Mouse (Mus musculus) adrenal gland, adult (tissue): ENCODE data around the gene Acat2.
A peak's percentile ranks its signal among the peaks of the same experiment; 100 is the strongest.
"Not testable (repeated sequence)": the region's sequence is repeated elsewhere in the genome, so short reads cannot be mapped to it uniquely, and the experiment has no call there.

Experiments used
- DNase-seq, 2 experiments: peaks; one replicate each; pipeline ENCODE4 v3.0.0; 2022 to 2023; ENCODE audit warnings: low spot score in 1 of 2; ENCODE audit not compliant: inconsistent age in 2 of 2

Acat2 gene

DNA sequence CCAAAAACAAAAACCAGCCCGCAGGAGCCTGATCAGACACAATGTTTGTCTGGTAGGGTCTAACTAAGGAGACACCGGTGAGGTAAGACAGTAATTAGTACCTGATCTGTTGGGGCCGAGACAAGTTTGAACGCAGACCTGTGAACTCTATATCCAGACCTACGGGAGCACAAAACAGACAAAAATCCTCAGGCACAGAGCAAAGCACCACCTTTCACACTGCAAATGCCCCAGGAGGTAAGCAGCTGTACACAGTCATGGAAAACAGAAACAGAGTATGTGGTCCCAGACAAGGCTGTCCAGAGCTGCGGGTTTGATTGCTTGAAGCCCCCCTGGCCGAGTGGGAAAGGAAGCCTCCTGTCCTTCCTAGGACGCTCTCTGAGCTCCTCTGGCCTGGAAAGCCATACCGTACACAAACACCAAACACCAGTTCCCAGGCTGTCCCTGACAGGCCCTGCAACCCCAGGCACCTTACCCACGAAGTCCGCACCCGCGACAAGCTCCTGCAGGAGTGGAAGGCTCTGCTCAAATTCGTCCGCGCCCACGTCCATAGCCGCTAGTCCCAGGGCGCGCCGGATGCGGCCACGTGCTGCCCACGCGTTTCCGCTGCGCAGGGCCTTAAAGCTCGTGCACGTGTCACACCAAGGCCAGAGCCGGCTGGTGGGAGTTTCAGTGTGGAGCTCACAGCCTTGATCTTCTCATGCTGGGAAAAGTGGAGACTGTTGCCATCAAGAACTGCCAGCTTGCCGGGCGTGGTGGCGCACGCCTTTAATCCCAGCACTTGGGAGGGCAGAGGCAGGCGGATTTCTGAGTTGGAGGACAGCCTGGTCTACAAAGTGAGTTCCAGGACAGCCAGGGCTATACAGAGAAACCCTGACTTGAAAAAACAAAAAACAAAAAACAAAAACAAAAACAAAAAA lies 50.9 kb downstream of the Acat2 start, which contains the start of gene Pnldc1:
Pnldc1 (minus strand) TSS at position 870 of the 920 bp plus-strand sequence.
- DNase-seq = peak; percentile 26 to 52

- DNase-seq = no peak
Observed at GRCm38 (mm10) chr17:12906436-12906835, 54.1 kb downstream of the Acat2 start.

DNA sequence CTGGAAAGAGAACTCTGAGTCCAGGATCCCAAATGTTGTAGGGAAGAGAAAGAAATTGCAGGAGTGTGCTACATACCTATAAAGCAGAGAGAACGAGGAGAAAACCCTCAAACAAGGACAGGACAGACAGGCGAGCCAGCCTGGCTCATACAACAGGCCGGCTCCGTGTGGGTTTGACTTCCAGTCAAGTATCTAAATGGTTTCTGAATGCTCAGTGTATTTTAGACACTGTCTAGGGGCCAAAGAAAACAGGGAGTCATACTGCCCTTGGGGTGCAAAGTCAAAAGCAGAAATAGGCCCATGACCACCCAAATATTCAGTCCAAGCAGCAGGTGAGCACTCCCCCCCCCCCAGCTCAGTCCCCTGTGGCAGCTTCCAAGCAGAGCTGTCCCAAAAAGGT lies 54.7 kb downstream of the Acat2 start:
- DNase-seq = no peak

DNA sequence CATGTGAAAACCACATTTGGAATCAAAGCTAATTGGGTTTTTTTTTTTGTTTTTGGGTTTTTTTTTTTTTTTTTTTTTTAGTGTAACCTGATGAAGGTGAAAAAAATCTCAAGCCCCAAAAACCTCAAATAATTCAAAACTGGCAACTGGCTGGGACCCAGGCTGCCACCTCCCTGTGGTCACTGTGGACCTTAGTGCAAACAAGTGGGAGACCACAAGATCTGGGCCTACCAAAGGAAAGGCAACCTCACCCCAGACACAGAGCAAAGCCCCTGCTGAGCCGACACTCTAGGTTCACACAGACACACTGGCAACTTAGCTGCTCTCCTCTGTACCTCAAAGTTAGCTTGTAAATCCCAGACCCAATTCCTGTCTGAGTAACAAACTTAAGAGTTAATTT lies 56.2 kb downstream of the Acat2 start:
- no peak for DNase-seq

DNA sequence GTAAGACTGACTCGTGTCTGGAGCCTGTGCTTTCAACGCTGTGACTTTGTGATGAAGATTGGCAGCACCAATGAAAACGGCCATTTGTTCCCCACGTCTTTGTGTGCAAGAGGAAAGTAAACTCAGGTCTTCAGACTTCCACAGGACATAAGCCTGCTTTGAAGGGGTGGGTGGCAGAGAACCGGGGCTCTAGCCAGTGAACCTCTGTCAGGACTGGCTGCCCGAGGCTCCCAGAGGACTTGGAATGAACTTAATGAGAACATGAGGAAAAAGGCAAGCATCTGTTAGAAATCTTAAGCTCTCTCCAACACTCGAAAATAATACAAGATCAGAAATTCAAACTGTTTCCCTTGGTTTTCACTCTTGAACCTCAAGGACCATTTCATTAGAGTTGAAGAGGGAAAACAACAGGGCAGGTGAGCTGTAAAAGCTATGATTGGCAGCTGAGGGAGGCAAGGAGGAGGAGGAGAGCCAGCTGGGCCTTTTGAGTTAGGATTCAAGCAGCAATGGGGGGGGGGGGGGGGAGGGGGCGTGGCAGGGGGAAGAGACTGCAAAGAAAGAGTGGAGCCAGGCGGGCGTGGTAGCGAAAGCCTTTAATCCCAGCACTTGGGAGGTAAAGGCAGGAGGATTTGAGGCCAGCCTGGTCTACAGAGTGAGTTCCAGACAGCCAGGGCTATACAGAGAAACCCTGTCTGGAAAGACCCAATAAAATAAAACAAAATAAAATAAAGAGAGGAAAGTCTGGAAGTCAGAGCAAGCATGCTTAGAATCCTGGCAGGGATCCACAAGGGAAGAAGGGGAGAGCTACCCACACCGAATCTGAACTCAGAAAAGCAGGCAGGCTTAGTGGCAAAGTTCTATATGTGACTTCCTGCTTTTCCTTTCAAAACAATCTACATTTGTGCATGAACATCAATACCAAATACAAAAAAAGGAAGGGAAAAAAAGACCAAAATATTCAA lies 56.9 kb downstream of the Acat2 start:
- no peak for DNase-seq

- no peak for DNase-seq
Observed at GRCm38 (mm10) chr17:12902291-12902690, 58.3 kb downstream of the Acat2 start.

DNA sequence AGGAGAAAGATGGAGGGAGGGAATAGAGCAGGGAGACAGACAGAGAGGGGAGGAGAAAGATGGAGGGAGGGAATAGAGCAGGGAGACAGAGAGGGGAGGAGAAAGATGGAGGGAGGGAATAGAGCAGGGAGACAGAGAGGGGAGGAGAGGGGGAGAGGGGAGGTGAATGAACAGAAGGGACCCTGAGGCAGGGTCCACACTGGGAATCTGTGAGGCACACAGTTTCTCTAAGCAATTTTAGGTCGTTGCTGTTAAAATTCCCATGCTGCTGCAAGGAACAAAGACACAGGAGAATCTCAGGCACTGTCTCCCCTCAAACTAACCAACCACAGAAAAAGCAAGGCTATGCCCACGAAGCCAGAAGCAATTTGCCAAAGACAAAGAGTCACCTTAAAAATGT lies 61.9 kb downstream of the Acat2 start:
- DNase-seq = not testable (repeated sequence)

DNA sequence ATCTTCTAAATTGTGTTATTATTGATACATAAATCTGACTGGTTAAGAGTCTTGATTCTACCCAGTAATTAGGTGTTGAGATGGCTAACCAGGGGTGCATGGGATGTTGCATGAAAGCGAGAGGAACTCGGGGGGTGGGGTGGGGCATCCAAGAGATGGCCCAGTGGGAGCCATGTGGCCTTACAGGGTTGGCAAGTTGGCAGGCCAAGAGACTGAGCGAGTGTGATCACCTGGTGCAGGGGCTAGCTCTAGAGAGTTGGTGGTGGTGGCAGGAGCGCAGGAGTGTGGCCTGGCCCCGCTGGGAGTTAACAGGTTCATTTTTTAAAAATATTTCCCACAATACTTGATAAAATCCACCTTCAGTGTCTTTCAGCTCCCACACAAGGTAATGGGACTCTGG lies 62.9 kb downstream of the Acat2 start:
- no peak for DNase-seq
